Mouse (Mus musculus): ENCODE results near the gene Podxl. TPM values are rescaled to one million over a fixed set of nuclear protein-coding genes. Genes with fewer than 3 reads are reported as not detected.
A peak's percentile ranks its signal among the peaks of the same experiment; 100 is the strongest.
"Not testable (repeated sequence)": the region's sequence is repeated elsewhere in the genome, so short reads cannot be mapped to it uniquely, and the experiment has no call there.

Gene Podxl
- total RNA-seq, 2 experiments from 2014 or later, result 13.1 to 16.6 TPM

DNA sequence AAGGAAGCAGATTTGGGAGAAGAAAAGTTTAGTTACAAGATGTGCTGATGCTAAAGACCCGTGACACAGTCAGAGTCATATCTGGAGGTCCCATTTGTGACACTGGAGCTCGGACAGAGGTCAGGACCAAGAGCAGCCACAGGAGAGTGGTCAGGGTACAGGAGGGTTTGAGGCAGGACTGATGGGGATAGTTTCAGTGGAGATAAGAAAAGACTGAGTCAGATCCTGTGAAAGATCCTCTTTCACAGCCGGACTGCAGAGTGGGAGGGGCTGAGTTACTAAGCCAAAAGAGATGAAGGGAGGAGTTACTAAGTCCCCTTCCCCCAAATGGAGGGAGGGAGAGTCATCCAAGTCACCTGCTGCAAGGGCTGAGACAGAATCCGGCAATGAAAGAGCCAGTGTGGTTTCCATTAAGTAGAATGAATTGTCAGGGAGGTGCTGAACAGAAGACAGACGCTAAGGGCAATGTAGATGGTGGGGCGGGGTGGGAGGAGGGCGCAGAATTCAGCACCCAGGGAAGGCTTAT is 4.4 kb upstream of the Podxl start:
- no peak for DNase-seq (ENCODE audit: low spot score in 2 of 2)

DNA sequence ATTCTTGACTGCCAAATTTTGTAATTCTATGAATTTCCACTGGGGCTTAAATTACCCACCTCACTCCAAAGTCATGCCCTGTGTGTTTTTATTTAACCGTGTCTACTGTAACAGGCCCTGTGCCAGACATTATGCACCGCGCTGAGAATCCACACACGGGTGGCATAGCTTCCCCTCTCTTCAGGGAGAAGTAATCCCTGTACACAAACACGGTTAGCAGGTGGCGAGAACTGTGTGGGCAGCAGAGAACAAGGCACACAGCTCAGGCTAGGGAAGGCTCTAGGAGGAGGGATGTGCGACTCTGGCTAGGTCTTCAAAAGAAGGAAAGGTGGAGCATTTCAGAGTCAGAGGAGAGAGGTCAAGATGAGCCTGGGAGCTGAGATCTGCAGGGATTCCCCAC is 3.4 kb upstream of the Podxl start:
- DNase-seq (ENCODE audit: low spot score in 2 of 2), result no peak

DNA sequence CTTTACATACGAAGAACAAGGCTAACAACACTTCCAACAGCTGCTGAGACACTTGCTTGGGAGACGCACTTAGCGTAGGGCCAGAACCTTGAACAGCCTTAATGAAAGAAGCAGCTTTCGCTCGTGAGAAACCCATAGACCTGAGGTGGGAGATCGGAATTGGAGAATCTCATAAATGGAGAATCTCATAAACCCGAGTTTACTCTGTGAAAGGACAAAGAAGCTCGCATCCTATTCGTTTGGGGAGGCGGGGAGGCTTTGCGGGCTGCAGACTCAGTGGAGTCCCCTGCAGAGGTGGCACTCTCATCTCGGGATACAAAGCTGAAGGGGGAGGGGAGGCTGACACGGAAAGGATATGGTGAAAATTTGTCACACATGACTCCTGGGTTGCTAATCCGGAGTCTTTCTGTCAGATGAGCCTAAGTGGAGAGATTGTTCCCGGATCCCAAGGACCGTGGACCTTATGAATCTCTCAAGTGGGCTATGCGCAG is 1.2 kb upstream of the Podxl start:
- DNase-seq (ENCODE audit: low spot score in 2 of 2), result peak in 1 of 2 experiments; percentile 20

GRCm38 (mm10) chr6:31564182-31564531 is 376 bp upstream of the Podxl start:
- no peak for DNase-seq (ENCODE audit: low spot score in 2 of 2)

DNA sequence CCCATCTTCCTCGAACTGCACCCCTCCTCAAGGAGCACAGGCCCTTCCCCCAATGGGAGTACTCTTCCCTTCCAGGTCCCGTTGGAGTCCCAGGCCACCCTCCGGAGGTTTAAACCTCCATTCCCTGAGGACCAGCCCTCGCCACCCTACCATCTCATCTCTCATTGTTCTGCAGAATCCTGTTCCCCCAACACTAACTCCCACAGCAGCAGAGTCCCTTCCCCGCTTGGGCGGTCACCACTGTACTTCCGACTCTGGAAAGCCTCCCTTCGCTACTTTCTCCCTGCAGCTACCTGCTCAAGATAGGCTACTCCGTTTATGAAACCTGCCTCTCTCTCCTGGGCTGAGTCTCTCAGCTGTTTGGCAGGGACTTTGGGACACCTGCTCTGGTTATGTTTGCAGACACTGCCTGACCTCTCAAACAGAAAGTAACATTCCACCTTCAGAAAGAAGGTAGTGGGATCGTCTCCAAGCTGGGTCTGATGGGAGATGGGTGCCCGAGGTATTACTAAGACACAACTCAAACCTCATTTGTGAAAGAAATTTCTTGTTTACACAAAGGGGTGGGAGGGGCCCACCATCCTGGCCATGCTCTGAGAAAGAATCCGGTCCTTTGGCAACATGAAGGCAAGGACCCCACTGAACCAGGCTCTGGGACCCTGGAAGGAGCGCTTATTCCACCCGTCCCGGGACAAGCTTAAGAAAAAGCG is 1.3 kb downstream of the Podxl start:
- DNase-seq (ENCODE audit: low spot score in 2 of 2), result no peak

- DNase-seq (ENCODE audit: low spot score in 2 of 2), result not testable (repeated sequence)
These were observed 1.8 kb downstream of the Podxl start for GRCm38 (mm10) chr6:31561948-31562347.

DNA sequence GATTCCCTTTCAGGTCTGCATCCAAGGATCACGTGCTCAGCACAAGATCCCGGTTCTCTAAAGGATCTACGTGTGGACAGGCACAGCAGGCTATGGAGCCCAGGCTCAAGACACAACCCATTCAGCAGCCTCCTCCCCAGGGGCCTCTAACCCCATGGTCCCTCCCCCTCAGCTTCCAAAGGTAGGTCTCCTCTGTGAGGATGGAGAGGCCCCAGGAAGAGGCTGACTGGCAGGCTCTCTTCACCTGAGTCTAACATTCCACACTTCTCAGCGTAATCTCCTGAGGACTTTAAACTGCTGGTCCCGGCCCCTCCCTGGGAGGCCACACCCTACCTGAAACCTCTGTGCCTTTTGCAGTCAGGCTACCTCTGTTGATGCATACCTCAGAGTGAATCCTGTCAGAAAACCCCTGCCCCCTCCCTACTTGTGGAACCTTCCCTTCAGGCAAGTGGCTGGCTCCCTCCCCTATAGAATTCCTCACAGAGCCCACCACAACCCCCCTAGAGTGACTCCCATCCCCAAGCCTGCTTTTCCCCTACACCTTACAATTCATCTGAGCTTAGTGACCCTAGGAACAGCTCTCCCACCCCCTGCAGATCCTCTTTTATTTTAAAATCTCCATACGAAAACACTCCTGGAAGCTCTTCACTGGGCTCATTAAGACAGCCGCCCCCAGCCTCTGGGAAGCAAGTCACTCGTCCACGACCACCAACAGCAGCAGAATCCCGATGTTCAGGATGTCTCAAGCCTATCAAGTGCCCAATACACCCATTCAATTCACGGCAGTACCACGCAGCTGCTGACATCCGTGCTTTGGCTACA is 3.4 kb downstream of the Podxl start:
- DNase-seq (ENCODE audit: low spot score in 2 of 2), result no peak

- DNase-seq (ENCODE audit: low spot score in 2 of 2), result no peak
These were observed 7.2 kb downstream of the Podxl start for GRCm38 (mm10) chr6:31556460-31557100.

DNA sequence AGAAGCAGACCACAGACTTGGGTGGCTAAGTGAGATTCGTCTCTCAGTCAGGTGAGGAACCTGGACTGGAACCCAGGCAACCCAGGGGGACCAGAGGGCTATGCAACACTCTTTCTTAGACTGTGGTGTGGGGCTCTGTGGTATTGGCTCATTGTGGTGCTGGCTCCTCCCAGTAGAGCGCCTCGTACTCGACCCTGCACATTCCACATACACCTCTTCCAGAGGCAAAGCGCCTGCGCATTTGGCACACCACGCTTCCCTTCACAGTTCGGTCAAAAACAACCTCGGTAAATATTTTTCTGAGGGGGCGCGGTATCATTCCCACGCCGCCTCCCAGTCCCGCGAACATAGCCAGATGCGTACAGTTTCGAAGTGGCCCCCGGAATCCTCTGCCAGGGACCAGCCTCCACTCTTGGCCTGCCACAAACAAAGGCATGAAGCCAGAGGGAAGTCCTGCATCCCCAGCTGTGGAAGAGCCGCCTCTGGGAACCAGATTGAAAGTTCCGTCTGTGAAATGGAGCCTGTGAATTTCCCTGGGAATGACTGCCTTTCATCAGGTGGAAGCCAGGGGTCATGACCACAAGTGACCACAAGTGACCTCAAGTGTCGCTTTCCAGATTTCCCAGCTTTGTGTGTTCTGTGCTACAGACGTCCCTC is 12.8 kb downstream of the Podxl start:
- DNase-seq (ENCODE audit: low spot score in 2 of 2), result no peak

DNA sequence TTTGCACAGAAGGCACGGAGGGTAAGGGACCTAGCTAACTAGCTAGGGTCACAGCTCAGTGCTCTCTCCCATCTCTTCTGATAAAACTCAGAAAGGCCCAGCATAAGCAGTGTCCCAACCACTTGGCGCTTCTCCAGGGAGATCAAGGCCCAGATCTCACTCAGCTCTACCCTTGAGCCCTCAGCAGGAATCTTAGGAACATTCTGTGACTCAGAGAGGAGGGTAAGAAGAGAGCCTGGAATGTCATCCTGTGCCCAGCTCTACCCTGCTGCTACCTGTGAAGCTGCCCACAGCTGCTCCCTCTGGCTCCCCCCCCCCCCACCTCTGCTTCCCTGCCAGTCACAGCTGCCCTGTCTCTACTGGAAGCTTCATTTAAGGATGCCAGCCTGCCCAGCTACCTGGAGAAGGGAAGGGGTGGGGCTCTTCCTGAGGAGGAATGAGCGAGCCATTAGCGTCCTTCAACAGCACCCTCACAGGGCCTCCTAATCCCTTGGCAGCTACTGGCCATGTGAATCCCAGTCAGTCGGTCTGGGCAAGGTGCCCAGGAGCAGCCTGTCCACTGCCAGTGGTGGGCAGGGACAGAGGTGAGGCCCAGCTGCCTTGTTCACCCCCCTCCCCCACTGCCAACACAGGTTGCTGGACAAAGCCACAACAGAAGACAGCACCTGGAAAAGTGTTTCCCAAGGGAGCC is 14.3 kb downstream of the Podxl start:
- no peak for DNase-seq (ENCODE audit: low spot score in 2 of 2)

- DNase-seq (ENCODE audit: low spot score in 2 of 2), result no peak
These were observed 19.5 kb downstream of the Podxl start for GRCm38 (mm10) chr6:31544318-31544717.

GRCm38 (mm10) chr6:31540018-31540417 is 23.8 kb downstream of the Podxl start:
- no peak for DNase-seq (ENCODE audit: low spot score in 2 of 2)

GRCm38 (mm10) chr6:31538112-31538511 is 25.7 kb downstream of the Podxl start:
- DNase-seq (ENCODE audit: low spot score in 2 of 2), result no peak

DNA sequence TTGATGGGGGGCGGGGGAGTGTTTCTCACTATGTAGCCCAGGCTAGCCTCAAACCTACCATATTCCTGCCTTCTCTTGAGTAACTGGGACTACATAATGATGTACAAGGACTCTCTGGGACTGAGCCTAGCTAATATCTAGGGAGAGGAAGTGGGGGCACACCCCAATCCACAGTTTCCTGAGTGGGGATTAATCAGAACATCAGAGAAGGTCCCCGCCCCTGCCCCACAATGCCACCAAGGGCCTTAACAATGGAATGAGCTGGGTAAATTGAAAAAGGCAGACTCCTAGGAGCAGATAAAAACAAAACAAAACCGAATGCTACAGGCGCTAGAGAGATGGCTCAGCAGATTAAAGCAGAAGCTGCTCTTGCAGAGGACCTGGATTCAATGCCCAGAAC is 26.6 kb downstream of the Podxl start:
- no peak for DNase-seq (ENCODE audit: low spot score in 2 of 2)

- DNase-seq (ENCODE audit: low spot score in 2 of 2), result no peak
These were observed 29.1 kb downstream of the Podxl start for GRCm38 (mm10) chr6:31534705-31535104.

DNA sequence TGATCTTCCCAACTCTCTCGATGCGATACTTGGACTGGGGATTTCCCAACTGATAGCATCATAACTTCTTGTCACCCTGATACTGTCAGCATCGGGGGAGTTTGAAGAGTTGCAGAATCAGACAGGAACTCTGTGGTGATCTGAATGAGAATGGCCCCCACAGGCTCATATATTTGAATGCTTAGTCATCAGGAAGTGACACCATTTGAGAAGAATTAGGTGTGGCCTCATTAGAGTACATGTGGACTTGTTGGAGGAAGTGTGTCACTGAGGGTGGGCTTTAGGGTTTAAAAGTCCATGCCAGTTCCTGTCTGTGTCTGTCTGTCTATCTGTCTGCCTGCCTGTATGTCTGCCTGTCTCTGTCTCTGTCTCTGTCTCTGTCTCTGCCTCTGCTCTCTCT is 31.9 kb downstream of the Podxl start:
- no peak for DNase-seq (ENCODE audit: low spot score in 2 of 2)

- DNase-seq (ENCODE audit: low spot score in 2 of 2), result no peak
These were observed 35.4 kb downstream of the Podxl start for GRCm38 (mm10) chr6:31528339-31528738.

GRCm38 (mm10) chr6:31527897-31528296 is 35.9 kb downstream of the Podxl start:
- peak in 1 of 2 experiments; percentile 77 for DNase-seq (ENCODE audit: low spot score in 2 of 2)

DNA sequence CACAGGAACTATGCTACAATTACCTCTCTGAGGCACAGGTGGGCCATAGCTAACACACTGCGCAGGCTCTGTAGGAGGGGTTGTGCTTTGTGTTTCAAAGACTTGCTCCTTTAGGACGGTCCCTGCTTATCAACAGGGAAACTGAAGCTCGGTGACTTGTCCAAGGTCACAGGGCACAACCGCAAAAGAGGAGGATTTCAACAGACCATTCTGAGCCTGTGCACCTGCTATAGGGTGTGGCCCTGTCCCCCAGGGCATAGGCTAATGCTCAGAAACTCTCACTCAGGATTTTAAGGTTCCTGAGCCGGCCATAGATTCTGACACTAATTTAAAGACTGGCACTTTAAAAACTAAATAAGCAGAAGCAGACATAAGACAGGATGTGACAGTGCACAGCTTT is 36.9 kb downstream of the Podxl start:
- DNase-seq (ENCODE audit: low spot score in 2 of 2), result no peak

DNA sequence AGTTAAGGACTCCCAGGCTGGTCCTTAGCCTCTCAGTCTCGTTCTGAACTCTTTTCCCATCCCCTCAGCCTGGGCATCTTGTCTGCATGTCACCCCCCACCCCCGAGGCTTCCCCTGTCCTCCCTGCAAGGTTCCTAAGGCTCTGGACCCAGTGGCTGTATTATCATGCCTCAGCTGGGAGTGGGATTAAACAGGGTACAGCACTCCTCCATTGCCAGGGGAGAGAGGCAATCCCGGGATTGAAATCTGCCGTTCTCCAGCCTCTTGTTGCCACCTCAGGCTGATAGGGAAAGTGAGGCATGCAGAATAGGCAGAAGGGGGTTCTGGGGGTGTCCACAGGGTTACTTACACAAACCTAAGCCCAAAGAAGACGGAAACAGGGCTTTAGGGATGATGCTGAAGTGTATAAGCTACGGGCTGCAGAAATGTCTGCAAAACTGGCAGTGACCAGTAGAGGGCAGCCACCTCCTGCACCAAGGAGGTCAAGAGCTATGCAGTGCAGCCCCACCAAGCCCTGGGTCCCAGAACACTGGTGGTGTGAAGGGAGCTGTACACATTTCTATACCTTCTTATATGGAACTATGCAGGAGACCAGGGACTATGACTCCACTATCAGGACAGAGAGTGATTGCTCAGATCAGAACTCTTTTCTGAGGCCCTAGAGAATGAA is 38.4 kb downstream of the Podxl start:
- DNase-seq (ENCODE audit: low spot score in 2 of 2), result peak in 1 of 2 experiments; percentile 75
